Mouse (Mus musculus) mouse trophoblast stem cell (cell line): ENCODE results near the gene Gpd1l.

Experiments
- in situ Hi-C, 2 experiments: fragments of 300-500 bp; cut with MseI, MboI; formaldehyde crosslinking; loops; 2 replicates in 1 of 2; 3 replicates in 1 of 2; pipeline ENCODE4 v1.15.1; 2025

Gpd1l gene

GRCm38 (mm10) chr9:114930464-114931090 lies 3.2 kb downstream of the Gpd1l start:
- in situ Hi-C loops = no loop called here

GRCm38 (mm10) chr9:114925571-114925970 lies 8.2 kb downstream of the Gpd1l start:
- in situ Hi-C loops = no loop called here

- in situ Hi-C loops = no loop called here
These were observed 8.7 kb downstream of the Gpd1l start for GRCm38 (mm10) chr9:114925039-114925438.

GRCm38 (mm10) chr9:114924511-114924910 lies 9.3 kb downstream of the Gpd1l start:
- in situ Hi-C loops = no loop called here

GRCm38 (mm10) chr9:114922209-114922608 lies 11.6 kb downstream of the Gpd1l start:
- in situ Hi-C loops = no loop called here

GRCm38 (mm10) chr9:114921352-114922081 lies 12.3 kb downstream of the Gpd1l start:
- in situ Hi-C loops = no loop called here

- in situ Hi-C loops = no loop called here
These were observed 13.2 kb downstream of the Gpd1l start for GRCm38 (mm10) chr9:114920569-114920968.

- in situ Hi-C loops = no loop called here
These were observed 20.8 kb downstream of the Gpd1l start for GRCm38 (mm10) chr9:114912680-114913649.

- in situ Hi-C loops = no loop called here
These were observed 26.3 kb downstream of the Gpd1l start for GRCm38 (mm10) chr9:114907509-114907908.

- in situ Hi-C loops = no loop called here
These were observed 37.9 kb downstream of the Gpd1l start for GRCm38 (mm10) chr9:114895919-114896318.

GRCm38 (mm10) chr9:114892974-114893373 lies 40.8 kb downstream of the Gpd1l start:
- in situ Hi-C loops = loop anchor here in 1 of 2 experiments (5.0 kb wide), 1 partner anchor 91 kb away; no protein-coding TSS in a partner anchor

GRCm38 (mm10) chr9:114890377-114890776 lies 43.4 kb downstream of the Gpd1l start:
- in situ Hi-C loops = loop anchor here in 1 of 2 experiments (5.0 kb wide), 1 partner anchor 88 kb away; no protein-coding TSS in a partner anchor

GRCm38 (mm10) chr9:114888856-114889407 lies 44.9 kb downstream of the Gpd1l start:
- in situ Hi-C loops = no loop called here

GRCm38 (mm10) chr9:114887699-114888098 lies 46.1 kb downstream of the Gpd1l start:
- in situ Hi-C loops = no loop called here

- in situ Hi-C loops = no loop called here
These were observed 47.7 kb downstream of the Gpd1l start for GRCm38 (mm10) chr9:114885991-114886662.

GRCm38 (mm10) chr9:114885564-114885963 lies 48.2 kb downstream of the Gpd1l start:
- in situ Hi-C loops = no loop called here

- in situ Hi-C loops = no loop called here
These were observed 51.8 kb downstream of the Gpd1l start for GRCm38 (mm10) chr9:114881977-114882376.

- in situ Hi-C loops = no loop called here
These were observed 78.5 kb downstream of the Gpd1l start for GRCm38 (mm10) chr9:114855327-114855726.

GRCm38 (mm10) chr9:114854686-114855085 lies 79.1 kb downstream of the Gpd1l start:
- in situ Hi-C loops = no loop called here

GRCm38 (mm10) chr9:114853336-114853735 lies 80.5 kb downstream of the Gpd1l start:
- in situ Hi-C loops = no loop called here
